Mouse (Mus musculus) liver, embryonic 14.5 days (tissue): ENCODE results near the gene Nmral1. TPM values are rescaled to one million over a fixed set of nuclear protein-coding genes. Genes with fewer than 3 reads are reported as not detected.
A peak's percentile ranks its signal among the peaks of the same experiment; 100 is the strongest.

Experiments used
- ATAC-seq: fragments of 200-750 bp; cut with Nextera tagmentation; 2 replicates; pipeline ENCODE4 v1.8.0; 2017; ENCODE audit warnings: moderate number of reproducible peaks, mild to moderate bottlenecking, moderate library complexity; ENCODE audit not compliant: insufficient read depth
- DNase-seq, 3 experiments: peaks; one replicate each; pipeline ENCODE4 v3.0.0-alpha.2; 2012 to 2013; ENCODE audit warnings: low read depth in 3 of 3, low spot score in 3 of 3
- H3K27ac ChIP-seq: fragments of 300-500 bp; sonication (generic); 2 replicates; pipeline ENCODE4 v1.5.1; 2014; ENCODE audit warnings: moderate library complexity, mild to moderate bottlenecking, control low read depth, inconsistent platforms
- H3K27me3 ChIP-seq: fragments of 300-500 bp; sonication (generic); 2 replicates; pipeline ENCODE4 v1.6.1; 2014; ENCODE audit warnings: mild to moderate bottlenecking, low read length, moderate library complexity; ENCODE audit not compliant: control insufficient read depth, insufficient read depth
- H3K36me3 ChIP-seq: fragments of 300-500 bp; sonication (generic); replicated peaks from 2 replicates; pipeline ENCODE4 v1.6.1; 2014; ENCODE audit warnings: low read depth; ENCODE audit not compliant: control insufficient read depth, insufficient read depth
- H3K4me1 ChIP-seq, 2 experiments: fragments of 200-500 bp in 1 of 2; fragments of 300-500 bp in 1 of 2; sonication (generic) in 1 of 2; replicated peaks; 2 replicates each; pipeline ENCODE4 v1.6.1; 2012 to 2014; ENCODE audit warnings: antibody characterized with exemption in 1 of 2, inconsistent platforms in 1 of 2, low read length in 1 of 2; ENCODE audit not compliant: control insufficient read depth in 2 of 2, insufficient read depth in 2 of 2
- H3K4me2 ChIP-seq: fragments of 300-500 bp; sonication (generic); 2 replicates; pipeline ENCODE4 v1.6.1; 2014; ENCODE audit warnings: low read depth, mild to moderate bottlenecking, control low read depth, moderate library complexity
- H3K4me3 ChIP-seq, 2 experiments: fragments of 200-500 bp in 1 of 2; fragments of 300-500 bp in 1 of 2; sonication (generic) in 1 of 2; 2 replicates each; pipeline ENCODE4 v1.5.1; 2012 to 2014; ENCODE audit warnings: low read depth in 2 of 2, low read length in 2 of 2, mild to moderate bottlenecking in 2 of 2, control low read depth in 1 of 2, inconsistent platforms in 1 of 2, moderate library complexity in 1 of 2; ENCODE audit not compliant: insufficient read depth in 1 of 2
- H3K9ac ChIP-seq: fragments of 300-500 bp; sonication (generic); replicated peaks from 2 replicates; pipeline ENCODE4 v1.6.1; 2014; ENCODE audit warnings: mild to moderate bottlenecking, control low read depth, moderate library complexity
- H3K9me3 ChIP-seq: fragments of 300-500 bp; sonication (generic); 2 replicates; pipeline ENCODE4 v1.6.1; 2016; ENCODE audit warnings: low read length, mixed read lengths; ENCODE audit not compliant: control insufficient read depth
- CTCF ChIP-seq: IDR thresholded peaks from 2 replicates; pipeline ENCODE4 v1.5.1; 2016; ENCODE audit warnings: antibody characterized with exemption, low read depth, control low read depth
- EP300 ChIP-seq: IDR thresholded peaks from 2 replicates; pipeline ENCODE4 v1.6.1; 2016; ENCODE audit warnings: antibody characterized with exemption, low read depth
- WGBS: fragments of 180-500 bp; shearing (Covaris S2); extraction: QIAGEN DNeasy Blood & Tissue Kit; methylation state at CpG from one replicate; pipeline ENCODE4 v1.1.7; 2014; ENCODE audit not compliant: insufficient replicate concordance; 5-methylcytosine and 5-hydroxymethylcytosine counted together
- polyA plus RNA-seq, 2 experiments: library from polyadenylated mRNA; depleted of rRNA in 1 of 2; stranded (reverse) in 1 of 2; unstranded in 1 of 2; fragments of >200 nt; fragmentation: Nextera tagmentation in 1 of 2; extraction: Ambion mirVana in 1 of 2; gene quantifications; 2 replicates each; pipeline versions ENCODE4 v1.2.1 to v1.2.3; 2012 to 2014

The Nmral1 gene
- polyA plus RNA-seq, 2 experiments: 36.6 to 45.2 TPM

DNA sequence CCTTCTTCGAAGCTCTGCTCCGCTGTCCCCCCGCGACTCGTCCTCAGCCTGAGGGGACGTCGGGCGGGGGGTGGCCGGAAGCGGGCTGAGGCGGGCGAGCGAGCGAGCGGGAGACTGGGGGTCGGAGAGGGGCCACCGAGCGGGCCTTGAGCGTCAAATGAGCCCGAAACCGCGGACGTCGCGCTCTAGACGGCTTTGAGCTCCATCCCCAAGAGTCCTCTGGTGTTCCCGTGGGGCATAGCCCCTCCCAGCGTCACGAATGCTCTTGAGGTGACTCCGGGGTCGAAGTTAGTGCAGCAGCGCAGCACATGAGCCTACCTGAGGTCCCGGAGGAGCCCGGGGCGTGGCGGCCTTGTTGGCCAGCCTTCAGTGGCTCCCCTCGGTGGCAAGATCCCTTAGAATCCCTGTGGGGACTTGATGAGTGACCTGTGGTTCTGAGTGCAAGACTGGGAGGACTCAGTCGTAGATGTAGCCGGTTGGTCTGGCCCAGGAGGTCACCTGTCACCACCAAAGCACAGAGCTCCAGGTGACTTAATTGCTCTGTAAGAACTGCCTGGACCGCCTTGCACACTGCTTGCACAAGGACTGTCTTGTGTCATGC is 7.5 kb upstream of the Nmral1 start:
- Histone ChIP-seq H3K9me3 (no peaks in the 10 kb centered on the region), H3K9ac (peak overlapping the region; percentile 91), H3K4me3 (peak overlapping the region; percentile 82 to 93), H3K27ac (peak overlapping the region; percentile 12), H3K27me3 (no peaks in the 10 kb centered on the region), H3K36me3 (no peaks in the 10 kb centered on the region), H3K4me1 (peaks cover 5 to 27% of the 10 kb centered on the region in 2 experiments), H3K4me2 (peak overlapping the region; percentile 97)
- under 1% methylated on average over 40 of the region's 40 CpGs for WGBS
- DNase-seq (peak in 2 of 3 experiments; percentile 26 to 35), ATAC-seq (peak; percentile 79)
- TF ChIP-seq EP300: no peak
- TF ChIP-seq CTCF: peak; percentile 27; the same call in 1 of the 2 replicates

DNA sequence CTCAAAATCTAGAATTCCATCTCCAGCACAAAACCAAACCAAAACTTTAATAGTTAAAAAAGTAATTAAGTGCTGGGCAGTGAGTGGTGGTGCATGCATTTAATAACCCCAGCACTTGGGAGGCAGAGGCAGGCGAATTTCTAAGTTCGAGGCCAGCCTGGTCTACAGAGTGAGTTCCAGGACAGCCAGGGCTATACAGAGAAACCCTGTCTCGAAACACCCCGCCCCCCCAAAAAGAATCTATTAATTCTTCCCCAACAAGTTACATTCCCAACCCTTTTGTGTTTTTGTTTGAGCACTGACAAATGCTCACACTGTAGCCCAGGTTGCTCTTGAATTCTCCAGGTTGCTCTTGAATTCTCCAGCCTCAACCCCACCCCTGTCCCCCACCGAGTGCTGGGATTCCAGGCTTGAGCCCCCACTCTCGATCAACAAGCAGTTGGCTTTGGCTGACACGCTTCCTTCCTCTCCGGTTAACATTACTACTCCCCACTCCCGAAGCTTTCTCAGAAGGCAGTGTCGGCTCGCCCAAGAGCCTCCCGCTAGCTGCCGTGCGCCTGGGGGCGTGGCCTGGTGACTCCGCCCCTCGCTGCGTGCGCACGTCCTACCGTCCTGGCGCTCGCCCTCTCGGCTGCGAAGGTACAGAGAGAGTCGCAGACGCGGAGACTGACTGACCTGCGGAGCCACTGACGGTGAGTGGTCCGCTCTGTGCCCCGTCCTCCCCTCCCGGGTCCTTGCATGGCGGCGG is 6.8 kb upstream of the Nmral1 start, which contains the start of gene Hmox2:
Hmox2 (plus strand) TSS at position 582 of the 748 bp plus-strand sequence.
- peak within 1 kb of the TSS; percentile 59 for H3K27ac ChIP-seq
- no peaks in the 10 kb centered on the region for H3K36me3 ChIP-seq
- 4% methylated on average over 35 of the region's 35 CpGs for WGBS
- DNase-seq (peak; percentile 80 to 83 (median 82)), ATAC-seq (peak; percentile 94)
- no peaks in the 10 kb centered on the region for H3K27me3 ChIP-seq
- peak within 1 kb of the TSS; percentile 97 for H3K4me2 ChIP-seq
- peak within 1 kb of the TSS; percentile 91 for H3K9ac ChIP-seq
- H3K4me3 ChIP-seq: peak within 1 kb of the TSS; percentile 82 to 93
- TF ChIP-seq CTCF (no peak), EP300 (no peak)
- H3K4me1 ChIP-seq: peaks cover 5 to 27% of the 10 kb centered on the region in 2 experiments
- H3K9me3 ChIP-seq: no peaks in the 10 kb centered on the region

DNA sequence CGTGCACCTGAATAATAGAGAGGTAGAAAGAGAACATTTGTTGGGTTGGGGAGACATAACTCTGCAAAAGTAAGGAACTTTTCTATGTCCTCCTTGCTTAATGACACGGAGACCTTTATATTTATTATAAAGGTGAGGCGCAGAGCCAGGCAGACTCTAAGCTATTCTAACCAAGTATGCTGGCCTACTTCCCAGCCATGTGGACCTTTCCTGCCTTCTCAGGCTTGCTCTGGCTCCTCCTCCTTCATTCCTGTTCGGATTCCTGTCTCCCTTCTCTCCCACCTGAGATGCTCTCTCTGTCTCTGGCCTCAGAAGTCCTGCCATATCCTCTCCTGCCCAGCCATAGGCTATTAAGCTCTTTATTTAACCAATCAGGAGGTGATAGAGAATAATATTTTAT is 6.1 kb upstream of the Nmral1 start:
- Histone ChIP-seq H3K27ac (no peak overlapping the region), H3K9me3 (no peaks in the 10 kb centered on the region), H3K27me3 (no peaks in the 10 kb centered on the region), H3K36me3 (no peaks in the 10 kb centered on the region), H3K9ac (no peak overlapping the region), H3K4me2 (no peak overlapping the region), H3K4me1 (peaks cover 5 to 27% of the 10 kb centered on the region in 2 experiments), H3K4me3 (no peak overlapping the region)
- TF ChIP-seq EP300: no peak
- no peak for TF ChIP-seq CTCF
- ATAC-seq (no peak), DNase-seq (no peak)
- WGBS: 77% methylated on average over 4 of the region's 4 CpGs

DNA sequence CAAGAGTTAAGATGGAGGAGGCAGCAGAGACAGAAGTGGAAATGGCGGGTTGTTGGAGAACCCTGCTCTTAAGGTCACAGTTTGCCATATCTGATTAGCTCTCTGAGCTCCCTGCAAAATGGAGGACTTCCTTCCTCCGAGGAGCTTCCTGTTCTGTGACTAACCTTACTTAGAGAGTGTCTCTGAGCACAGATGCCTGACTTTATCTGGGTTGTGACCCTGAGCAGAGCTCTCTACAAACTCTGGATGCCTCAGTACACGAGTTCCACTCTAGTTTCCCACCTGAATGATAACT is 3.7 kb upstream of the Nmral1 start:
- Histone ChIP-seq H3K36me3 (no peaks in the 10 kb centered on the region), H3K9me3 (no peaks in the 10 kb centered on the region), H3K4me1 (peaks cover 5 to 27% of the 10 kb centered on the region in 2 experiments), H3K9ac (no peak overlapping the region), H3K4me2 (no peak overlapping the region), H3K4me3 (no peak overlapping the region), H3K27ac (no peak overlapping the region), H3K27me3 (no peaks in the 10 kb centered on the region)
- DNase-seq (peak in 1 of 3 experiments; percentile 7), ATAC-seq (no peak)
- TF ChIP-seq CTCF (no peak), EP300 (no peak)
- WGBS: 24% methylated on average over 3 of the region's 3 CpGs
